Mouse (Mus musculus) stomach, postnatal 0 days (tissue): ENCODE measurements around the gene Foxn3.

ENCODE experiments used
- CTCF ChIP-seq: IDR thresholded peaks from 2 replicates; pipeline ENCODE4 v1.5.1; 2016; ENCODE audit warnings: antibody characterized with exemption, low read depth, mild to moderate bottlenecking, moderate library complexity
- EP300 ChIP-seq: optimal IDR thresholded peaks from 2 replicates; pipeline ENCODE3; 2016; ENCODE audit warnings: antibody characterized with exemption

DNA sequence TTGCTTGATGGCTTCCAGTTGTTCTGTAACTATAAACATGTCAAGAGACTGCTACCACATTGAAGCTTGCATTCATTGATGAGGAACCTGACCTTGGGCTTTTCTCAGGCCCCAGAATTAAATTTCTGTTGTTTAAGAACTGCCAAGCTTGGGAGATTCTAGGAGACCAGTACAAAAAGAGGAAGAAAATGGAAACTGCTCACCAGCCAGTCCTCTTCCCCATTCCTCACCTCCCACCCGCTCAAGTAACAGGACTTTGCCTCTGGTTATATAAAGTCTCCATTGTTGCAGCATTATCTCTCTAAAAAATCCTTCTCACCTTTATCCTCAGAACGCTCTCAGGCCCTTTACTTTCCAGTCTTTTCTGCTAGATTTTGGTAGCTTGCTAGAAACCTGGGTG is 265.6 kb downstream of the Foxn3 start:
- TF ChIP-seq CTCF (no peak), EP300 (no peak)
